Mouse (Mus musculus) skeletal muscle tissue, postnatal 0 days (tissue): ENCODE measurements around the gene Gm21094. TPM values are rescaled to one million over a fixed set of nuclear protein-coding genes. Genes with fewer than 3 reads are reported as not detected.

Experiments
- polyA plus RNA-seq: library from polyadenylated mRNA; unstranded; fragments of >200 nt; fragmentation: Nextera tagmentation; extraction: Ambion mirVana; gene quantifications from 2 replicates; pipeline ENCODE4 v1.2.1, GENCODE M21; 2015

The Gm21094 gene
- not detected in 2 replicates for polyA plus RNA-seq

GRCm38 (mm10) chrY:32620343-32620742 is at the start of gene Gm21094:
TSS of gene Gm21094 (minus strand) at chrY:32620443.

